Mouse (Mus musculus) ZHBTc4 (cell line): ENCODE data around the gene Tmem117.

Experiments used
- DNase-seq: peaks from one replicate; pipeline ENCODE4 v3.0.0-alpha.2; 2011; ENCODE audit warnings: low read depth, low spot score

Gene Tmem117

GRCm38 (mm10) chr15:94770832-94771578 is 142.0 kb downstream of the Tmem117 start:
- no peak for DNase-seq

- no peak for DNase-seq
Measured at GRCm38 (mm10) chr15:94771691-94772090, 142.7 kb downstream of the Tmem117 start.

- DNase-seq, result no peak
Measured at GRCm38 (mm10) chr15:94776119-94777069, 147.4 kb downstream of the Tmem117 start.

GRCm38 (mm10) chr15:94781556-94781955 is 152.5 kb downstream of the Tmem117 start:
- DNase-seq, result no peak

- no peak for DNase-seq
Measured at GRCm38 (mm10) chr15:94793455-94793854, 164.4 kb downstream of the Tmem117 start.

- no peak for DNase-seq
Measured at GRCm38 (mm10) chr15:94795484-94795883, 166.5 kb downstream of the Tmem117 start.

GRCm38 (mm10) chr15:94798236-94798635 is 169.2 kb downstream of the Tmem117 start:
- DNase-seq, result no peak

GRCm38 (mm10) chr15:94801462-94801861 is 172.4 kb downstream of the Tmem117 start:
- peak; percentile 62 for DNase-seq

- DNase-seq, result no peak
Measured at GRCm38 (mm10) chr15:94802820-94803219, 173.8 kb downstream of the Tmem117 start.

GRCm38 (mm10) chr15:94803624-94804342 is 174.8 kb downstream of the Tmem117 start:
- DNase-seq, result no peak

GRCm38 (mm10) chr15:94806005-94806404 is 177.0 kb downstream of the Tmem117 start:
- no peak for DNase-seq

- no peak for DNase-seq
Measured at GRCm38 (mm10) chr15:94811550-94811949, 182.5 kb downstream of the Tmem117 start.

- DNase-seq, result peak; percentile 60
Measured at GRCm38 (mm10) chr15:94814213-94815100, 185.4 kb downstream of the Tmem117 start.

- peak; percentile 2 for DNase-seq
Measured at GRCm38 (mm10) chr15:94835634-94836033, 206.6 kb downstream of the Tmem117 start.

- DNase-seq, result no peak
Measured at GRCm38 (mm10) chr15:94838646-94839045, 209.6 kb downstream of the Tmem117 start.

GRCm38 (mm10) chr15:94847501-94847900 is 218.5 kb downstream of the Tmem117 start:
- DNase-seq, result no peak

- DNase-seq, result no peak
Measured at GRCm38 (mm10) chr15:94859641-94860040, 230.6 kb downstream of the Tmem117 start.

GRCm38 (mm10) chr15:94861173-94861572 is 232.1 kb downstream of the Tmem117 start:
- no peak for DNase-seq

GRCm38 (mm10) chr15:94864134-94864533 is 235.1 kb downstream of the Tmem117 start:
- DNase-seq, result no peak

GRCm38 (mm10) chr15:94868372-94868771 is 239.3 kb downstream of the Tmem117 start:
- DNase-seq, result no peak

GRCm38 (mm10) chr15:94885026-94885425 is 256.0 kb downstream of the Tmem117 start:
- DNase-seq, result no peak
